Mouse (Mus musculus) activated CD4-positive, CD25-positive, alpha-beta regulatory T cell, adult 9 weeks (primary cell): Measurements from ENCODE around the gene Hist1h2bh. TPM values are rescaled to one million over a fixed set of nuclear protein-coding genes. Genes with fewer than 3 reads are reported as not detected.

Experiments
- polyA plus RNA-seq: library from polyadenylated mRNA; unstranded; fragments of 100-300 nt; shearing (Covaris generic); gene quantifications from one replicate; pipeline ENCODE4 v1.2.1, GENCODE M21; 2017

The Hist1h2bh gene
- polyA plus RNA-seq, 1 experiment from 2014 or later = not detected

Other genes starting within 250 kb of the Hist1h2bh start
- gene Zfp322a, start 174.2 kb downstream of the Hist1h2bh start, polyA plus RNA-seq = 30.3 TPM
- 11.8 TPM for gene Abt1, start 119.5 kb downstream of the Hist1h2bh start, polyA plus RNA-seq
- not detected for gene Btn1a1, start 77.5 kb downstream of the Hist1h2bh start, polyA plus RNA-seq
- not detected for gene Btn2a2, start 54.5 kb downstream of the Hist1h2bh start, polyA plus RNA-seq
- gene Hist1h4h, start 12.3 kb downstream of the Hist1h2bh start, polyA plus RNA-seq = 3.7 TPM
- gene Hist1h2af, start 9.5 kb downstream of the Hist1h2bh start, polyA plus RNA-seq = not detected
- 0.77 TPM for gene Hist1h3g, start 8.0 kb downstream of the Hist1h2bh start, polyA plus RNA-seq
- gene Hist1h3f, start 660 bp upstream of the Hist1h2bh start, polyA plus RNA-seq = not detected
- gene Hist1h4f, start 8.3 kb upstream of the Hist1h2bh start, polyA plus RNA-seq = 0.90 TPM
- 0.50 TPM for gene Hist1h1d, start 9.9 kb upstream of the Hist1h2bh start, polyA plus RNA-seq
- 1.3 TPM for gene Hist1h3e, start 19.0 kb upstream of the Hist1h2bh start, polyA plus RNA-seq
- gene Hist1h2ae, start 27.8 kb upstream of the Hist1h2bh start, polyA plus RNA-seq = 6.5 TPM
- gene Hist1h2bg, start 28.0 kb upstream of the Hist1h2bh start, polyA plus RNA-seq = 6.1 TPM
- gene Hist1h2bf, start 30.8 kb upstream of the Hist1h2bh start, polyA plus RNA-seq = 1.1 TPM
- not detected for gene Hist1h2ad, start 31.0 kb upstream of the Hist1h2bh start, polyA plus RNA-seq
- not detected for gene Hist1h3d, start 32.4 kb upstream of the Hist1h2bh start, polyA plus RNA-seq
- gene Hist1h4d, start 38.2 kb upstream of the Hist1h2bh start, polyA plus RNA-seq = 40.6 TPM
- gene Hist1h2be, start 77.7 kb upstream of the Hist1h2bh start, polyA plus RNA-seq = 5.0 TPM
- gene Hist1h1e, start 79.2 kb upstream of the Hist1h2bh start, polyA plus RNA-seq = 15.3 TPM
- gene Hist1h2ac, start 140.6 kb upstream of the Hist1h2bh start, polyA plus RNA-seq = 0.24 TPM
- 13.7 TPM for gene Hist1h2bc, start 140.8 kb upstream of the Hist1h2bh start, polyA plus RNA-seq
- gene Hist1h1t, start 152.4 kb upstream of the Hist1h2bh start, polyA plus RNA-seq = not detected
- 4.1 TPM for gene Hist1h4c, start 155.1 kb upstream of the Hist1h2bh start, polyA plus RNA-seq
- 0.76 TPM for gene Hfe, start 167.5 kb upstream of the Hist1h2bh start, polyA plus RNA-seq
- 15.9 TPM for gene Hist1h1c, start 195.4 kb upstream of the Hist1h2bh start, polyA plus RNA-seq
- gene Hist1h3c, start 202.2 kb upstream of the Hist1h2bh start, polyA plus RNA-seq = not detected
- 1.2 TPM for gene Hist1h2bb, start 203.3 kb upstream of the Hist1h2bh start, polyA plus RNA-seq
- 2.7 TPM for gene Hist1h2ab, start 207.7 kb upstream of the Hist1h2bh start, polyA plus RNA-seq
- not detected for gene Hist1h3b, start 208.9 kb upstream of the Hist1h2bh start, polyA plus RNA-seq
- gene Hist1h4b, start 213.6 kb upstream of the Hist1h2bh start, polyA plus RNA-seq = 18.1 TPM
- not detected for gene Hist1h4a, start 217.8 kb upstream of the Hist1h2bh start, polyA plus RNA-seq
- gene Hist1h3a, start 219.0 kb upstream of the Hist1h2bh start, polyA plus RNA-seq = 2.4 TPM
- 1.8 TPM for gene Hist1h1a, start 220.3 kb upstream of the Hist1h2bh start, polyA plus RNA-seq
- not detected for gene Trim38, start 226.5 kb upstream of the Hist1h2bh start, polyA plus RNA-seq